Mouse (Mus musculus) liver, embryonic 14.5 days (tissue): ENCODE measurements at regions not wholly inside any gene's neighbourhood (a gene's known extent, or its start where the extent isn't known, plus 50 kb on each side); places are given as distances from the start of the nearest gene placed in this dataset.

Source experiments
- ATAC-seq: fragments of 200-750 bp; cut with Nextera tagmentation; 2 replicates; pipeline ENCODE4 v1.8.0; 2017; ENCODE audit warnings: moderate number of reproducible peaks, mild to moderate bottlenecking, moderate library complexity; ENCODE audit not compliant: insufficient read depth
- DNase-seq, 3 experiments: peaks; one replicate each; pipeline ENCODE4 v3.0.0-alpha.2; 2012 to 2013; ENCODE audit warnings: low read depth in 3 of 3, low spot score in 3 of 3
- H3K27ac ChIP-seq: fragments of 300-500 bp; sonication (generic); 2 replicates; pipeline ENCODE4 v1.5.1; 2014; ENCODE audit warnings: moderate library complexity, mild to moderate bottlenecking, control low read depth, inconsistent platforms
- H3K27me3 ChIP-seq: fragments of 300-500 bp; sonication (generic); 2 replicates; pipeline ENCODE4 v1.6.1; 2014; ENCODE audit warnings: mild to moderate bottlenecking, low read length, moderate library complexity; ENCODE audit not compliant: control insufficient read depth, insufficient read depth
- H3K36me3 ChIP-seq: fragments of 300-500 bp; sonication (generic); replicated peaks from 2 replicates; pipeline ENCODE4 v1.6.1; 2014; ENCODE audit warnings: low read depth; ENCODE audit not compliant: control insufficient read depth, insufficient read depth
- H3K4me1 ChIP-seq, 2 experiments: fragments of 200-500 bp in 1 of 2; fragments of 300-500 bp in 1 of 2; sonication (generic) in 1 of 2; replicated peaks; 2 replicates each; pipeline ENCODE4 v1.6.1; 2012 to 2014; ENCODE audit warnings: antibody characterized with exemption in 1 of 2, inconsistent platforms in 1 of 2, low read length in 1 of 2; ENCODE audit not compliant: control insufficient read depth in 2 of 2, insufficient read depth in 2 of 2
- H3K4me2 ChIP-seq: fragments of 300-500 bp; sonication (generic); 2 replicates; pipeline ENCODE4 v1.6.1; 2014; ENCODE audit warnings: low read depth, mild to moderate bottlenecking, control low read depth, moderate library complexity
- H3K4me3 ChIP-seq, 2 experiments: fragments of 200-500 bp in 1 of 2; fragments of 300-500 bp in 1 of 2; sonication (generic) in 1 of 2; 2 replicates each; pipeline ENCODE4 v1.5.1; 2012 to 2014; ENCODE audit warnings: low read depth in 2 of 2, low read length in 2 of 2, mild to moderate bottlenecking in 2 of 2, control low read depth in 1 of 2, inconsistent platforms in 1 of 2, moderate library complexity in 1 of 2; ENCODE audit not compliant: insufficient read depth in 1 of 2
- H3K9ac ChIP-seq: fragments of 300-500 bp; sonication (generic); replicated peaks from 2 replicates; pipeline ENCODE4 v1.6.1; 2014; ENCODE audit warnings: mild to moderate bottlenecking, control low read depth, moderate library complexity
- H3K9me3 ChIP-seq: fragments of 300-500 bp; sonication (generic); 2 replicates; pipeline ENCODE4 v1.6.1; 2016; ENCODE audit warnings: low read length, mixed read lengths; ENCODE audit not compliant: control insufficient read depth
- CTCF ChIP-seq: IDR thresholded peaks from 2 replicates; pipeline ENCODE4 v1.5.1; 2016; ENCODE audit warnings: antibody characterized with exemption, low read depth, control low read depth
- EP300 ChIP-seq: IDR thresholded peaks from 2 replicates; pipeline ENCODE4 v1.6.1; 2016; ENCODE audit warnings: antibody characterized with exemption, low read depth
- WGBS: fragments of 180-500 bp; shearing (Covaris S2); extraction: QIAGEN DNeasy Blood & Tissue Kit; methylation state at CpG from one replicate; pipeline ENCODE4 v1.1.7; 2014; ENCODE audit not compliant: insufficient replicate concordance; 5-methylcytosine and 5-hydroxymethylcytosine counted together

DNA sequence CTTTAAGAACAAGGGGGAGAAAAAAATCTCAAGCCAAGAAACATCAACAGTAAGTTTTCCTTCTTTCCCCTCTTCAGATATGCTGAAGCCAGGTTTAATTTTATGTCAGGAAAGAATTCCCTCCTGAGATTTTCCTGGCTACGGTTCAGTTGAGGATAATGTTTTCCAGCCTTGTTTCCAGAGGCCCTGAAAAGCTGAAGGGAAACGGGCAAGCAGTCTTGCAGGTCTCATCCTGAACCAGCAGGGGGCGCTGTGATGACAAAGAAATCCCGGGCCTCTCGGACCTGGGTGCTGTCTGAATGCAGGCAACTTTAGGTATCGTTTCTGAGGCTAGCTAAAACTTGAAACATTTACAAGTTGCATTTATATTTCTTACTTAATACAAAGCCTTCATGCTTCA lies 61.5 kb upstream of the Dab2 start:
- no peak overlapping the region for H3K4me2 ChIP-seq
- H3K9ac ChIP-seq = no peak overlapping the region
- no peaks in the 10 kb centered on the region for H3K36me3 ChIP-seq
- H3K27me3 ChIP-seq = no peaks in the 10 kb centered on the region
- 3% methylated on average over 6 of the region's 6 CpGs for WGBS
- H3K27ac ChIP-seq = no peak overlapping the region
- DNase-seq (peak in 1 of 3 experiments; percentile 32), ATAC-seq (no peak)
- TF ChIP-seq CTCF = peak; percentile 82
- TF ChIP-seq EP300 = no peak
- H3K9me3 ChIP-seq = no peaks in the 10 kb centered on the region
- H3K4me1 ChIP-seq = no peaks in the 10 kb centered on the region
- no peak overlapping the region for H3K4me3 ChIP-seq

DNA sequence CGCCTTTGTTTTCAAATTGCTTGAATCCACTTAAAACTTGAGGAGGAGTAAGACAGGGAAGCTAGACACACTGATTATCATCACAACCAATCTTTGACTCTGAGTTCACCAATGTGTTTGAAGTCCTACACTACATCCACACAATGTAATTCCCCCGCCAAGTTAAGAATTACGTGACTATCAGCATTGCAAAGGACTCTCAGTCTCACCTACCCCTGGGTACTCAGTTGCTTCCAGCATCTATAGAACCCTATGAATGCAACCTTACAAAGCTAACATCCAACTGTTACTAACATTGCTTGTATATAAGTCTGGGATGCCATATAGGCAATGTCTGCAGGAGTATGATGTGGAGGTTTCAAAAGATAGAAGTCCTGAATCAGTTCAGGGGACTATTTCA lies 60.8 kb upstream of the Dab2 start:
- Histone ChIP-seq H3K27me3 (no peaks in the 10 kb centered on the region), H3K4me2 (no peak overlapping the region), H3K36me3 (no peaks in the 10 kb centered on the region), H3K4me1 (no peaks in the 10 kb centered on the region), H3K4me3 (no peak overlapping the region), H3K9me3 (no peaks in the 10 kb centered on the region), H3K27ac (no peak overlapping the region), H3K9ac (no peak overlapping the region)
- DNase-seq (no peak), ATAC-seq (no peak)
- TF ChIP-seq CTCF = no peak
- 78% methylated on average over 3 of the region's 3 CpGs for WGBS

DNA sequence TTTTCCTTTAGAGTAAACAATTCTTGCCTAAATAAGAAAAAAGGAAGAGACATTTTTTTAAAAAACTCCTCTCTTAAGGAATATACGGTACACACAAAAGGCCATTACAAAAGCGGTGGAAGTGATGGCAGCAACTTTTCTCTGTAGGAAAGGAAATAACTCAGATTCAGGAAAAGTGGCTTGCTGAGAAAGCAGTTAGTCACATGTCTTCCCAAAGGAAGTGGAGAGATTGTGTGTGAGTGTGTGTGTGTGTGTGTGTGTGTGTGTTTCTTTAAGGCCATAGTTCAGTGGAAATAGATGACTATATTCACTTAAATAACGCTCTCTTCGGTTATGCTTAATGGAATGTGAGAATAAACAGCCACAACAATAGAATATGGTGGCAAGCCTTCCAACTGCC lies 57.5 kb upstream of the Dab2 start:
- Histone ChIP-seq H3K4me3 (no peak overlapping the region), H3K36me3 (no peaks in the 10 kb centered on the region), H3K4me2 (no peak overlapping the region), H3K9ac (no peak overlapping the region), H3K27ac (no peak overlapping the region), H3K9me3 (no peaks in the 10 kb centered on the region), H3K27me3 (no peaks in the 10 kb centered on the region), H3K4me1 (no peaks in the 10 kb centered on the region)
- TF ChIP-seq CTCF (no peak), EP300 (no peak)
- no peak for DNase-seq
- ATAC-seq = no peak
- 29% methylated on average over 4 of the region's 4 CpGs for WGBS

DNA sequence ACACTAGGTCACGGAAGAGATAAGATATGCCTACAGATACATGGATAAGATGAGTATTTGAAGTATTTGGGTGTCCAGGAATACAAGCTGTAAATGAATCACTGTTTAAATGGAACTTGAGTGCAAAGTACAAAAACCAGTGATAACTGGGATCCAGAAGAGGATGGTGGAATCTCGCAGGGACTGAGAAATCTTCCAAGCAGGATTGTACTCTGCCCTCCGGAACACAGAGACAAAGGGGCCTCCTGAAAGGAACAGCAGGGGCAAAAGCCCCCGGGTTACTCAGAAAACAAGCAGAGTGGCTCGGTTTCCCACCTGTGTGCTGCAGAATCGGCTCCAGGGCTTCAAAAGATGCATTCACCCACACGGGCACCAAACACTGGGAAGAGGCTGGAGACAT lies 55.2 kb upstream of the Dab2 start:
- 36% methylated on average over 7 of the region's 7 CpGs for WGBS
- H3K36me3 ChIP-seq = no peaks in the 10 kb centered on the region
- no peak for ATAC-seq

DNA sequence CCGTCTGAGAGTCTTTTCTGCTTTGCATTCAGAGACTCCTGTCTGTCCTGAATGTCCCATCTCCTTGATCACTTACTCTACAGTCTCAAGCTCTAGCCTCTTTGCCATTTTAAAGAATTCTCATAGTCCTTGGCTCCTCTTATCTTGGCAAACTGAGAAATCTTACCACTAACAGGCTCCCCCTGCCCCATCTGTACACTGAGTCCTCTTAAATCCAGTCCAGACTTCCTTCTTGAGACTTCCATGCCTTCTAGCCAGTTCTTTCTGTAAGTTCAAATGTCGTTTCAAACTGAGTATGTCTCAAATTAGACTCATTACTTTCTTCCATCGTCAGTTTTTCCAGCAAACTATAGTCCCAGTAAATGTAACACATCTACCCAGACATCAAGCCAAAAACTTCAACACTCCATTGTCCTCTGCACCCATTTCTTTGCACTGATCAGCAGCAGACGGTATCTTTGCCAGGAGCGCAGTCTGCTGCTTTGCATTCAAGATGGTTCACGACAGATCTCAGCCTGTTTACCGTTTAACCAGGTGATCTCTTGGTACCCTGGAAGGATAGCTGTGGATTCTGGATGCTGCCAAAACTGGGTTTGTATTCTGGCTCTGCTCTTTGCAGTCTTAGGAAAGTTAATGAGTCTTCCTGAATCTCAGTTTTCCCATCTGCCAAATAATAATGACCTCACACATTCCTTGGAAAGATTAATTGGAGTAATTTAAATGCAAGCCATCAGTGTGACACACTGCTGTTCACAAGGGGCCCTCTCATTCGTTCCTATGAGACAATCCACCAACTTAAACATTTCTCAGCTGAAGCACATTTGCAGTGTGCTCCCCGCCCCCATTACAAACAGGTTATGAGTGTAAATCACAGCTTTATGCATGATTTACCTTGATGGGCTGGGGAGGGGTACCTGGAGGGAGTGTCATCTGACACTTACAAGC lies 53.4 kb upstream of the Dab2 start:
- Histone ChIP-seq H3K36me3 (no peaks in the 10 kb centered on the region), H3K27ac (no peak overlapping the region), H3K4me1 (no peaks in the 10 kb centered on the region), H3K4me3 (no peak overlapping the region), H3K9ac (no peak overlapping the region), H3K27me3 (no peaks in the 10 kb centered on the region), H3K4me2 (no peak overlapping the region), H3K9me3 (no peaks in the 10 kb centered on the region)
- TF ChIP-seq EP300 (no peak), CTCF (no peak)
- 53% methylated on average over 9 of the region's 9 CpGs for WGBS
- ATAC-seq (no peak), DNase-seq (no peak)

More for the DNA sequence above, 55.2 kb upstream of the Dab2 start:
- Histone ChIP-seq H3K4me3 (no peak overlapping the region), H3K27me3 (no peaks in the 10 kb centered on the region), H3K9me3 (no peaks in the 10 kb centered on the region), H3K27ac (no peak overlapping the region), H3K9ac (no peak overlapping the region), H3K4me2 (no peak overlapping the region), H3K4me1 (no peaks in the 10 kb centered on the region)
- DNase-seq = no peak
- TF ChIP-seq EP300 = no peak
- no peak for TF ChIP-seq CTCF
